Mouse (Mus musculus): ENCODE measurements around the gene Fbxw20. TPM values are rescaled to one million over a fixed set of nuclear protein-coding genes. Genes with fewer than 3 reads are reported as not detected.

The Fbxw20 gene
- total and polyA plus RNA-seq, 3 experiments = not detected

DNA sequence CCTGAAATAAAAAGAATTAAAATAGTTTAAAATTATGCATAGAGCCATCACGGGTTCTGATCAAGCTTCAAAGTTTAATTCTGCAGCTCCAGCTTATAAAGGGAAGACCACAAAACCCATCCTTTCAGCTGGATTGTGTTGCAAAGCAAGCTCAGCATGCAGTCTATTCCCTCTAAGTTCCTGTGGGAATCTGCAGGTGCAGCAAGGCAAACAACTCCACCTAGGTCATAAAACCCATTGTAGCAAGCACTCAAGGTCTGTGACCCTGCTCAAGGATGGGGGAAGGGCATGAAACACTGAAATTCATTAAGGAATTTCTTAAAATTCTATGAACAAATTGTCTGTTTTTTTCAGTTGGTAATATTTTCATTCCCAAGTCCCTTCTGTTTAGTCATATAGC, 57.3 kb downstream of the Fbxw20 start:
- no peak for TF ChIP-seq ETS1 (IDR thresholded peaks at IDR 0.05; ENCODE audit: low read depth, low read length)
- TF ChIP-seq BHLHE40 (IDR thresholded peaks at IDR 0.05; ENCODE audit: borderline replicate concordance, low read depth, low read length) = no peak
- no peak for TF ChIP-seq USF2 (IDR thresholded peaks at IDR 0.05; ENCODE audit: borderline replicate concordance in 1 of 2, insufficient read depth in 1 of 2, low read depth in 1 of 2, low read length in 2 of 2)
- TF ChIP-seq SMC3 (IDR thresholded peaks at IDR 0.05; ENCODE audit: low read depth, low read length) = no peak
- TF ChIP-seq CHD1 (IDR thresholded peaks at IDR 0.05; ENCODE audit: low read depth, low read length) = no peak
- no peak for TF ChIP-seq KAT2A (conservative IDR thresholded peaks at IDR 0.05; ENCODE audit: low read depth, low read length)
- no peak for TF ChIP-seq USF1 (IDR thresholded peaks at IDR 0.05; ENCODE audit: low read depth, low read length)
- TF ChIP-seq JUND (IDR thresholded peaks at IDR 0.05; ENCODE audit: low read depth, low read length) = no peak
- H3K4me3 ChIP-seq (ENCODE audit: control insufficient read depth in 1 of 2, insufficient read depth in 1 of 2, low read depth in 2 of 2, low read length in 2 of 2) = no peak overlapping the region
- no peak overlapping the region for H3K9ac ChIP-seq (ENCODE audit: control insufficient read depth, low read depth, low read length, poor library complexity, severe bottlenecking)
- H3K36me3 ChIP-seq (ENCODE audit: control insufficient read depth in 1 of 2, insufficient read depth in 2 of 2, low read length in 2 of 2) = no peaks in the 10 kb centered on the region
- no peaks in the 10 kb centered on the region for H3K9me3 ChIP-seq (replicated peaks; ENCODE audit: insufficient read depth, low read length)
- H3K4me1 ChIP-seq (ENCODE audit: control insufficient read depth in 1 of 2, insufficient read depth in 2 of 2, low read length in 2 of 2) = no peaks in the 10 kb centered on the region
- H3K79me2 ChIP-seq (ENCODE audit: control insufficient read depth, insufficient read depth, low read length, poor library complexity) = no peaks in the 10 kb centered on the region
- H3K27ac ChIP-seq (ENCODE audit: control insufficient read depth, low read depth, low read length) = no peak overlapping the region
- H3K27me3 ChIP-seq (ENCODE audit: control insufficient read depth in 1 of 2, insufficient read depth in 2 of 2, low read length in 2 of 2) = no peaks in the 10 kb centered on the region
- no peak for DNase-seq (ENCODE audit: low read depth, low spot score)

DNA sequence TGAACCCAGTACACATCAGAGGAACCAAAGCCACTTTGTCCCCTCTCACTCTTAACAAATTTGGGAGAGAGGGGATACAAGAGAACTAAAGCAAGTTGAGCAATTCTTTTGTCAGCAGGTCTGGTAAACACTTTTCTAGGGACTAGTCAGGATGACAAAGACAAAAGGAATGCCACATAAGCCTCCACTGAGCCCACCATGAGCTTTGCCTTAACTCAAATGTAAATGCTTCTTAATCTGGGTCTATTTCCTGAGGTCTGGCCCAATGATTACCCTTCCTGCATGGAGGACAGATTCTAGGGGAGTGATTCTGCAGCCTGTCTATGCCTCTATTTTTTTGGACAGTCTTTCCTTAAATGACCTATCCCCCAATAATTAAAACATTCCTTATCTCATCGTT, 58.3 kb downstream of the Fbxw20 start:
- Histone ChIP-seq H3K9ac (ENCODE audit: control insufficient read depth, low read depth, low read length, poor library complexity, severe bottlenecking) (no peak overlapping the region), H3K4me3 (ENCODE audit: control insufficient read depth in 1 of 2, insufficient read depth in 1 of 2, low read depth in 2 of 2, low read length in 2 of 2) (no peak overlapping the region), H3K27ac (ENCODE audit: control insufficient read depth, low read depth, low read length) (no peak overlapping the region), H3K4me1 (ENCODE audit: control insufficient read depth in 1 of 2, insufficient read depth in 2 of 2, low read length in 2 of 2) (no peaks in the 10 kb centered on the region), H3K36me3 (ENCODE audit: control insufficient read depth in 1 of 2, insufficient read depth in 2 of 2, low read length in 2 of 2) (no peaks in the 10 kb centered on the region), H3K9me3 (replicated peaks; ENCODE audit: insufficient read depth, low read length) (no peaks in the 10 kb centered on the region), H3K79me2 (ENCODE audit: control insufficient read depth, insufficient read depth, low read length, poor library complexity) (no peaks in the 10 kb centered on the region), H3K27me3 (ENCODE audit: control insufficient read depth in 1 of 2, insufficient read depth in 2 of 2, low read length in 2 of 2) (no peaks in the 10 kb centered on the region)
- DNase-seq (ENCODE audit: low read depth, low spot score) = no peak
- no peak for TF ChIP-seq USF2 (IDR thresholded peaks at IDR 0.05; ENCODE audit: borderline replicate concordance in 1 of 2, insufficient read depth in 1 of 2, low read depth in 1 of 2, low read length in 2 of 2)
- no peak for TF ChIP-seq BHLHE40 (IDR thresholded peaks at IDR 0.05; ENCODE audit: borderline replicate concordance, low read depth, low read length)
- TF ChIP-seq UBTF (IDR thresholded peaks at IDR 0.05; ENCODE audit: borderline replicate concordance, insufficient read depth, low read depth, low read length) = no peak
- TF ChIP-seq MAX (IDR thresholded peaks at IDR 0.05; ENCODE audit: low read length) = no peak
- no peak for TF ChIP-seq SMC3 (IDR thresholded peaks at IDR 0.05; ENCODE audit: low read depth, low read length)
- TF ChIP-seq NRF1 (IDR thresholded peaks at IDR 0.05; ENCODE audit: insufficient read depth, low read depth, low read length, poor library complexity, severe bottlenecking) = no peak
- TF ChIP-seq GATA1 (IDR thresholded peaks at IDR 0.05; ENCODE audit: low read depth, low read length) = no peak
- TF ChIP-seq POLR2AphosphoS2 (IDR thresholded peaks at IDR 0.05; ENCODE audit: low read length) = no peak
- no peak for TF ChIP-seq ZNF384 (IDR thresholded peaks at IDR 0.05; ENCODE audit: low read depth, low read length)

Other genes with a start within 250 kb of the Fbxw20 start
- gene Ucn2, start 248.7 kb downstream of the Fbxw20 start, total RNA-seq (2012; rRNA removed) = 0.12 TPM in 1 of 2 replicates, not detected in the other
- under 1 TPM in 1 of 2 experiments, not detected in 1; 0.19 TPM for gene Ucn2, start 248.7 kb downstream of the Fbxw20 start, polyA plus RNA-seq (2012; ENCODE audit: insufficient read depth in 1 of 2, insufficient read length in 2 of 2, low read depth in 1 of 2, low replicate concordance in 2 of 2, missing spikeins in 1 of 2)
- 3.2 and 5.1 TPM in 2 replicates for gene Pfkfb4, start 243.0 kb downstream of the Fbxw20 start, total RNA-seq (2012; rRNA removed)
- 1 to 10 TPM in 1 of 2 experiments, not detected in 1; 6.4 TPM for gene Pfkfb4, start 243.0 kb downstream of the Fbxw20 start, polyA plus RNA-seq (2012; ENCODE audit: insufficient read depth in 1 of 2, insufficient read length in 2 of 2, low read depth in 1 of 2, low replicate concordance in 2 of 2, missing spikeins in 1 of 2)
- 38.3 and 41.0 TPM in 2 replicates for gene Shisa5, start 196.2 kb downstream of the Fbxw20 start, total RNA-seq (2012; rRNA removed)
- 10 to 100 TPM in 1 of 2 experiments, not detected in 1; 71.7 TPM for gene Shisa5, start 196.2 kb downstream of the Fbxw20 start, polyA plus RNA-seq (2012; ENCODE audit: insufficient read depth in 1 of 2, insufficient read length in 2 of 2, low read depth in 1 of 2, low replicate concordance in 2 of 2, missing spikeins in 1 of 2)
- gene Trex1, start 175.0 kb downstream of the Fbxw20 start, total RNA-seq (2012; rRNA removed) = 8.9 and 10.0 TPM in 2 replicates
- 10 to 100 TPM in 1 of 2 experiments, not detected in 1; 17.0 TPM for gene Trex1, start 175.0 kb downstream of the Fbxw20 start, polyA plus RNA-seq (2012; ENCODE audit: insufficient read depth in 1 of 2, insufficient read length in 2 of 2, low read depth in 1 of 2, low replicate concordance in 2 of 2, missing spikeins in 1 of 2)
- 18.0 and 18.4 TPM in 2 replicates for gene Atrip, start 160.6 kb downstream of the Fbxw20 start, total RNA-seq (2012; rRNA removed)
- gene Atrip, start 160.6 kb downstream of the Fbxw20 start, polyA plus RNA-seq (2012; ENCODE audit: insufficient read depth in 1 of 2, insufficient read length in 2 of 2, low read depth in 1 of 2, low replicate concordance in 2 of 2, missing spikeins in 1 of 2) = 10 to 100 TPM in 1 of 2 experiments, not detected in 1; 35.3 TPM
- 26.8 and 28.4 TPM in 2 replicates for gene Ccdc51, start 152.3 kb downstream of the Fbxw20 start, total RNA-seq (2012; rRNA removed)
- gene Ccdc51, start 152.3 kb downstream of the Fbxw20 start, polyA plus RNA-seq (2012; ENCODE audit: insufficient read depth in 1 of 2, insufficient read length in 2 of 2, low read depth in 1 of 2, low replicate concordance in 2 of 2, missing spikeins in 1 of 2) = 10 to 100 TPM in 1 of 2 experiments, not detected in 1; 15.1 TPM
- gene Tma7, start 152.2 kb downstream of the Fbxw20 start, total RNA-seq (2012; rRNA removed) = 346 and 400 TPM in 2 replicates
- 100 to 1,000 TPM in 1 of 2 experiments, not detected in 1; 366 TPM for gene Tma7, start 152.2 kb downstream of the Fbxw20 start, polyA plus RNA-seq (2012; ENCODE audit: insufficient read depth in 1 of 2, insufficient read length in 2 of 2, low read depth in 1 of 2, low replicate concordance in 2 of 2, missing spikeins in 1 of 2)
- gene Plxnb1, start 139.4 kb downstream of the Fbxw20 start, total RNA-seq (2012; rRNA removed) = not detected in 2 replicates
- gene Plxnb1, start 139.4 kb downstream of the Fbxw20 start, polyA plus RNA-seq (2012; ENCODE audit: insufficient read depth in 1 of 2, insufficient read length in 2 of 2, low read depth in 1 of 2, low replicate concordance in 2 of 2, missing spikeins in 1 of 2) = under 1 TPM in 1 of 2 experiments, not detected in 1; 0.07 TPM
- gene Fbxw21, start 72.7 kb downstream of the Fbxw20 start, total RNA-seq (2012; rRNA removed) = not detected in 2 replicates
- gene Fbxw21, start 72.7 kb downstream of the Fbxw20 start, polyA plus RNA-seq (2012; ENCODE audit: insufficient read depth in 1 of 2, insufficient read length in 2 of 2, low read depth in 1 of 2, low replicate concordance in 2 of 2, missing spikeins in 1 of 2) = not detected
- gene Fbxw13, start 38.8 kb downstream of the Fbxw20 start, total RNA-seq (2012; rRNA removed) = not detected in 2 replicates
- not detected for gene Fbxw13, start 38.8 kb downstream of the Fbxw20 start, polyA plus RNA-seq (2012; ENCODE audit: insufficient read depth in 1 of 2, insufficient read length in 2 of 2, low read depth in 1 of 2, low replicate concordance in 2 of 2, missing spikeins in 1 of 2)
- not detected in 2 replicates for gene Fbxw14, start 52.9 kb upstream of the Fbxw20 start, total RNA-seq (2012; rRNA removed)
- gene Fbxw14, start 52.9 kb upstream of the Fbxw20 start, polyA plus RNA-seq (2012; ENCODE audit: insufficient read depth in 1 of 2, insufficient read length in 2 of 2, low read depth in 1 of 2, low replicate concordance in 2 of 2, missing spikeins in 1 of 2) = not detected
- gene Fbxw28, start 104.9 kb upstream of the Fbxw20 start, total RNA-seq (2012; rRNA removed) = not detected in 2 replicates
- gene Fbxw28, start 104.9 kb upstream of the Fbxw20 start, polyA plus RNA-seq (2012; ENCODE audit: insufficient read depth in 1 of 2, insufficient read length in 2 of 2, low read depth in 1 of 2, low replicate concordance in 2 of 2, missing spikeins in 1 of 2) = not detected
- gene Fbxw22, start 169.5 kb upstream of the Fbxw20 start, total RNA-seq (2012; rRNA removed) = not detected in 2 replicates
- not detected for gene Fbxw22, start 169.5 kb upstream of the Fbxw20 start, polyA plus RNA-seq (2012; ENCODE audit: insufficient read depth in 1 of 2, insufficient read length in 2 of 2, low read depth in 1 of 2, low replicate concordance in 2 of 2, missing spikeins in 1 of 2)
- gene Fbxw16, start 214.4 kb upstream of the Fbxw20 start, total RNA-seq (2012; rRNA removed) = not detected in 2 replicates
- not detected for gene Fbxw16, start 214.4 kb upstream of the Fbxw20 start, polyA plus RNA-seq (2012; ENCODE audit: insufficient read depth in 1 of 2, insufficient read length in 2 of 2, low read depth in 1 of 2, low replicate concordance in 2 of 2, missing spikeins in 1 of 2)

Data from MEL (cell line).